Mouse (Mus musculus) testis, adult 2 months (tissue): ENCODE results near the gene Efna2.

Source experiments
- CTCF ChIP-seq: fragments of 200-500 bp; IDR thresholded peaks from 2 replicates; pipeline ENCODE4 v1.5.1; 2012; ENCODE audit warnings: low read depth, mild to moderate bottlenecking, inconsistent platforms, low read length, moderate library complexity; ENCODE audit not compliant: control insufficient read depth, insufficient read depth, insufficient replicate concordance
- POLR2A ChIP-seq: fragments of 200-500 bp; IDR thresholded peaks from 2 replicates; pipeline ENCODE4 v1.6.1; 2012; ENCODE audit warnings: low read depth, mild to moderate bottlenecking, inconsistent platforms, low read length, moderate library complexity; ENCODE audit not compliant: control insufficient read depth

- TF ChIP-seq POLR2A (no peak), CTCF (no peak)
These were observed 22.6 kb upstream of the Efna2 start for GRCm38 (mm10) chr10:80156752-80157053.
